Mouse (Mus musculus) telencephalon, adult 2 months (tissue): ENCODE data around the gene Cd244a.

ENCODE experiments used
- DNase-seq: peaks from one replicate; pipeline ENCODE4 v3.0.0-alpha.2; 2011; ENCODE audit warnings: low read depth, low spot score

The Cd244a gene

DNA sequence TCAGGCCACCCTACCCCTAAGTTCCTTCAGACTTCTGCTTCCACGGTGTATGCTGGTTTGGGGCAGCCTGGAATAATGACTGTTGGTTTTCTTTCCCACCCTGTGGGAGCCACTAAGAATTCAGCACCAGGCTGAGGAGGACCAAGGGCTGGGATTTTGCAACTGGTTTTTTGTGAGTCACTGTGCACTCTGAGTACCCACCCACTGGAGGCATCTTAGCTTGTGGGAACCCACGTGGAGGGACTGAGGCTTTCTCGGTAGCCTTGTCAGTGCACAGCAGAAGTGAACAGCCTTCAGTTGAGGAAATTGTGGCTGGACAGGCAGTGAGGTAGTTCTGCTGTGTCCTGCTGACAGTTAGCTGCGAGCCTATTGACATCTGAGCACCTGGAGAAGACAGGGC, at the start of gene Cd244a:
Gene Cd244a (plus strand): TSS at position 296 of the 400 bp plus-strand sequence.
- DNase-seq, result no peak

DNA sequence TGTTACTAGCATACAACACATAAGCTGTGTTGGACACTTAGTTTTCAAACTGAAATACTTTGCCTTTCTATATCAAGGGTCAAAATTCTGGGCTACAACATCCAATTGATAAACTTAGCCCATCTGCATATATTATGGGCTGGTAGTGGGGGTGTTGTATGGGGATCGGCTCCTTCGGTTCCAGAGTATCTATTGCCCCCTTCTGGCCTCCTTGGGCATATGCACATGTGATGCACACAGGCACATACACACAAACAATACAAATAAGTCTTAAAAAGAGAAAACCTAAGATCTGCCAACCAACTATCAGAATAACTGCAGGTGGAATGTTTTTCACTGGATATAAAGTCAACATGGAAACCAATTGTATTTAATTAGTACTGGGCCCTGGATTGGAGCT, 45.8 kb upstream of the Cd244a start:
- DNase-seq, result no peak

DNA sequence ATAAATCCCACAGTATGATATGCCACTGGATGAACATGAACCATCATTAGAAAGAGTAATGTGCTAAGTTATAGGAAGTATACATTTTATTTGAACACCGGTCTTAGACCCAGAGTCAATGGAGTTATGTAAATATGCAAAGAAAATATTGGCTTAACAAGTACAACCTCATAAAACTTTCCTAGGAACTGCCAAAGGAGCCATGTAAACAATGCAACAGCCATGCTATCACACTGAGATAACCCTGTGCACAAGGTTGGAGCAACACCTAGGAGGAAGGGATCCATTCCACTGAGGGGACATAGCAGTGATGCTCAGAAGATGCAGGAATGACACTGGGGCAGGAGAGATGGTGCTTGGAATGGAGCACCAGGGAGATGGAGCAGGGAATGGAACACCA, 45.2 kb upstream of the Cd244a start:
- no peak for DNase-seq

DNA sequence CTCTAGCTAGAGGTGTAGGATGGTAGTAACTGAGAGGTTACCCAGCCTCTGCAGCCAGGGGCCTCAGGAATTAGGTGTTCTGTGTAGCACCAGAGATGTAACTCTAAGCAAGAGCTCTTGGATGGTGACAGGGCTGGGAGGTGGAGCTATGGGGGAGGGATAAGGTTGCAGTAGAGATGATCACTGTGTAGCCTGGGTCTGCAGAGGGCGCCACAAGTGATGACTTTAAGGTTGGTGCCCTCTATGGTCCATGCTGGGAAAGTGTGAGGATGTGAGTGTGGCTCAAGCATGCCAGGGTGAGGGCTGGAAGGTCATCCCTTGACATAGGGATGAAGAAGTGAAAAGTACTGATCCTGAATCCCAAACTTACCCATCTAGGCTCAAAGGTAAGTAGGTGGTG, 44.0 kb upstream of the Cd244a start:
- DNase-seq, result no peak

DNA sequence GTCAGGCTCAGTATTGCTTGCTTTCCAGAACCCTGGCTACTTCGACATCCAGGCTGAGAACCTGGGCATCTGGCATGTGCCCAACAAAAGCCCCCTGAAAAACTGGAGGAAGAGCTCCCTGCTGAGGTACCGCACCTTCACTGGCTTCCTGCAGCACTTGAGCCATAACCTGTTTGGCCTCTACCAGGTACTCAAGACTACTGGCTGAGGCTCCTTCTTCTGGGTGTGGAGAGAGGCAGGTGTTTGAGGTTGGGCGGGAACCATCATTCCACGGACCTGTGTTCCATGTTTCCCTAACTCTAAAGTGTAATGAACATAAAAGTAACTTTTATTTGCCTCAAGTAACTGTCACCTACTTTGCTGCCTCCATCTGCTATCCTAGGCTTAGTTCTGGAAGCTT, 43.4 kb upstream of the Cd244a start:
- no peak for DNase-seq

DNA sequence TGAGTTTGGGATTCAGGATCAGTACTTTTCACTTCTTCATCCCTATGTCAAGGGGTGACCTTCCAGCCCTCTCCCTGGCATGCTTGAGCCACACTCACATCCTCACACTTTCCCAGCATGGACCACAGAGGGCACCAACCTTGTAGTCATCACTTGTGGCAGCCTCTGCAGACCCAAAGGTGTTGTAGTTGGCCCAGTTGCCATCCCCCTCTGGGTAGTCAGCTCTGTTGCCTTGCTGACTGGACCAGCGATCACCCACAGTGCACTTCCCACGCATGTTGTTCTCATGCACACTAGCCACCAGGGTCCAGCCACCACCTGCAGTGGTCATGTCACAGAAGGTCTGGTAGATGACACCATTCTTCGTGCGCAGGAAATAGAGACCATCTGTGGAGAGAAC, 27.6 kb upstream of the Cd244a start:
- no peak for DNase-seq

DNA sequence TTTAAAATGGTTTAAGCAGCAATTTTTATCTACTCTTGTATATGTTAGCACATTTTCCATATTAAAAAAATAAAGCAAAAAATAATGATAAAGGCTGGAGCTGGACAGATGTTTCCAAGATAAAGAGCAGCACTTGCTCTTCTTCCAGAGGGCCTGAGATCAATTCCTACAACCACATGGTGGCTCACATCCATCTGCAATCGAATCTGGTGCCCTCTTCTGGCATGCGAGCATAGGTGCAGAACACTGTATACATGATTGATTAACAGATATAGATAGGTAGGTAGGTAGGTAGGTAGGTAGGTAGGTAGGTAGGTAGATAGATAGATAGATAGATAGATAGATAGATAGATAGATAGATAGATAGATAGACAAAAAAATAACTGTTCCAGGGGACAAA, 26.2 kb upstream of the Cd244a start:
- no peak for DNase-seq

DNA sequence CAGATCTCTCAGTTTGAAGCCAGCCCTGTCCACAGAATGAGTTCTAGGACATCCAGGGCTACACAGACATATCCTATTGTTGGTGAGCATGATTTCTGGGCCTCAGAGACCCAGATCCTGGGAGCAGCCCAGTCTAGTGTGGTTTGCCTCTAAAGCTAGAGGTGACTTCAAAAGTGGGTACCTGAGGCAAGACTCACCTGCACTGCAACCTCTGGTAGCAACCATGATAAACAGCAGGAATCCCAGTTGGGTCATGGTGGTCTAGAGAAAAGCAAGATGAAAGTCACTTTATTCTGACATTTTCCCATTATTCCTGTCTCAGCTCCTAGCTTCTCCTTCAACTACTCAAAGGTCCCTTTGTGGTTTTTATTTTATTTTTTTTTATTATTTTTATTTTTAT, 24.4 kb upstream of the Cd244a start:
- DNase-seq, result no peak

DNA sequence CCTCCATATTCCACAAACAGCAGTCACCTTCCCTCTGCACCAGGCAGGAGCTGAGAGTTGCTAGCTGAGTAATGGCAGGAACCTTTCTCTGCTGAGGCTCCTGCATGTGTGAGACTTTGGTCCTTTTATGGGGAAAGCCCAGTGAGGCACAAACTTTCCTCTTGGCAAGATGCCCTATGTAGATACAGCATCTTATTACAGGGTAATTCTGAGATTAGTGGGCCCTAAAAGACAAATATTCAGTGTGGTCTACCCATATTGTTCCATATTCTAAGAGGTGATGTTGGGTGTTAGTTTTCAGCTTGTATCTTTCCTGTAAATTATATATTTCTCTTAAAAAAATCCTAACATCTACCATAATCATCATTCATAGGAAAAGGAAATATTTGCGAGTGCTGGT, 23.8 kb upstream of the Cd244a start, which contains the start of gene Itln1:
Gene Itln1 (minus strand): TSS at position 101 of the 400 bp plus-strand sequence.
- DNase-seq, result no peak

DNA sequence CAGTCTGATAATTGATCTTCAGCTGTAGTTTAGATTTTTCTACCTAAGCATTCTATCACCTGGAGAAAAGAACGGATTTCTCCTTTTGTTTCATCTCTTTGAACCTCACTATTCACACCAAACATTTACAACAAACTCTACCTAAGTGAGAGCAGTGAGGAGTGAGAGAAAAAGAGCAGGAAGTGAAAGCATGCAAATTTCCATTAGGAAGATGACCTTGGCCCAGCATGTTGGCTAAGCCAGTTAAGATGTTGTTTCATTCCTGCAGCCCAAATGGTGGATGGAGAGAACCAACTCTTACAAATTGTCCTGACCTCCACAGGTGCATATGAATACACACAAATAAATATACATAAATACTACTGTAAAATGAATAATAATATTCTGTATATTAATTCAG, 18.3 kb upstream of the Cd244a start:
- DNase-seq, result no peak

DNA sequence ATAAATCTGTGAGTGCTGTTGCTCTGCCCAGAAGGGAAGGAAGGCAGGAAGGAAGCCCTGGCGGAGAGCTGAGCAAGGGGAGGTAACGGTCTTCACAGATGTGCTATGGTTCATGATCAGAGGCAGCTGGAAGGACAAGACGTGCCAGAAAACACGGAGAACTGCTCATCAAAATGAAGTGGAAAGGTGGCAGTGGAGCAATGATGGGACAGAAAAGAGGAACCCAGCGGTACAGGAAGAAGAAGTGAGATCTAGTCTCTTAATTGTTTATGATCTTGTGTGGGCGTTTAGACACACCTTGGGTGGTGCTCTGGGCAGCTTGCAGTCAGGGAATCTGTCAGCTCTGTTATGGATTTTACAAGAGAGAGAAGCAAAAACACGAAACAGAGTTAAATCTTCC, 7.7 kb upstream of the Cd244a start:
- no peak for DNase-seq

DNA sequence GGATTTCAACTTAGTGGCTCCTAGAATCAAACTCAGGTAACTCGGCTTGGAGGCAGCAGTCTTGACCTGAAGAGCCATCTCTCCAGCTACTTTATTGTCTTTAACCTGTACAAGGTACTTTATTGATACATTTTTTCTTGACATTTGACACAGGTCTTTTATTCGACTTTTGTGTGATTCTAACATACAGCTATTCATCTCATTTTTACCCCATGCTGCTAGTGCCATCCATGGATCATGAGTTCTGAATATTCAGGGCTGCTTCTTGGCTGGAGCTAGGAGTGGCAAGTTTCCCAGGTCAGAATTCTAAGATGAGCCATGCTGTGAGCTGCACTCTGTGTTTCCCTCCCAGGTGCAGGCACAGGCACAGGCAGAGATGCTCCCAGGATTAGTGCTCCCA, 6.8 kb upstream of the Cd244a start:
- DNase-seq, result no peak

DNA sequence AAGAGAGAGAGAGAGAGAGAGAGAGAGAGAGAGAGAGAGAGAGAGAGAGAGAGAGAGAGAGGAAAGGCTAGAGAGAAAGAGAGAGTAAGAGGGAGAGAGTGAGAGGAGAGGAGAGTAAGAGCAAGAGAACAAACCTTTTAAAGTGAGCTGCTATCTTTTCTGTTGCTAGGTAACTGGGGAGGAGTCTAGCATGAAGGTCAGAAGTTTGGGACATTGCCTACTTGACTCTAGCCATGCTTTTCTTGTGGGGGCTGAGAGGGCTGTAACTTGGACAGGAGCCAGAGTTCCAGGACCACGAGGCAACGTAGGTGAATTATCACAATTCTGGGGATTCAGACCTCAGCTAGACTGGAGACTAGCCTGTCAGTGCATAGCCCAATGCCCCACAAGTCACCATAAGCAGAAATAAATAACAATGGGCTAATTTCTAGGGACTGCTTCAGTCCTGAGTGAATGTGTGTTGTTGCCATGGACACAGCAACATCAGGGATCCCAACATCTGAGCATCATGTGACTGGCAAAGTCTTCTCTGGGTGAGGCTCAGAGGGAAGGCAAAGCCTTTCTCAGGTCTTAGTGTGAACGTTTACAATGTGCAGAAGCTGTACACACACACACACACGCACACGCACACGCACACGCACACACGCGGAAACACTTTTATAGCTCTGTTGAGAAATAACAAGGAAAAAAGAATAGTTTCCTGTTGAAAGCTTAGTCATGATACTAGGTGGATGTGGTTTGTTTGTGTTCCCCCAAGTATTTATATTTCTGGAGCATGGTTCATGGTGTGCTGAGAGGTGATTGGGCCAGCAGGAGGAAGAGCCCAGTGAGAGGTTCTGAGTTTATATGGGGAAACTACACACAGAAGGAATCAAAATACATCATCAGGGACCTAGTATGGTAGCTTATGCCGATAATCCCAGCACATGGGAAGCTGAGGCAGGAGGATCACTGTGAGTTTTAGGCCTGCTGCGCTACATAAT, 5.3 kb upstream of the Cd244a start:
- no peak for DNase-seq

DNA sequence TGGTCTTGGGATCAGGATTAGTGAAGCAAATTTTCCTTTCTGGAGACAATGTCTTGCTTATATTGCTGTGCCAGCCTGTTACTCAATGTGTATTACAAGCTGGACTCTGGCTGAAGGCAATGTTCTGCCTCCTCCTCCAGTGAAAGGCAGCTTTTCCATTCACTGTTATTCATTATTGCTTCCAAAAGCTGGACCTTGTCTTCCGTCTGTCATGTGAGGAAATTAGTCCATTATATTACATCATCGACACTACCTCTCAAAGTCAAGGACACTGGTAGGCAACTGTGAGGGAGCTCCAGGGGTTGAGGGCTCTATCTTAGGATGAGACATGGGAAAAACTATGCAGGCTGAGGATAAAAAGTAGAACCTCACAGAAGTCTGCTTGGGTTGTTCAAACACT, 2.6 kb upstream of the Cd244a start:
- no peak for DNase-seq

DNA sequence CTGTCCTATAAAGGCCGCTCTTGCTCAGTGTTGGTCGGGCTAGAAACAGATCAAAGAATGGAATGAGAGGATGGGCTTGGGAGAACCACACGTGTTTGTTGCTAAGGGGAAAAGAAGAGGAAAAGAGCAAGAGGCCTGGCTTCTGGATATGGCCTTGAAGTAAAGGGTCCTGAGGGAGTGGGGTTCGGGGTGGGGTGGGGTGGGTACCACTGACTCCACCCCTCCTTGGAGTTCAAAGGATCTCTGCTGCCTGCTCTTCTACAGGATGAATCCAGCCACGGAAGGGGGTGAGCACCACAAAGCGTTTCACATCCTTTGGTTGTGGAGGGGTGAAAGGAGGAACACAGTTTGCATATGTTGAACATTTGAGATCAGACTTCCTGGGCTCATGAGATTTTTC, 586 bp upstream of the Cd244a start:
- DNase-seq, result no peak

DNA sequence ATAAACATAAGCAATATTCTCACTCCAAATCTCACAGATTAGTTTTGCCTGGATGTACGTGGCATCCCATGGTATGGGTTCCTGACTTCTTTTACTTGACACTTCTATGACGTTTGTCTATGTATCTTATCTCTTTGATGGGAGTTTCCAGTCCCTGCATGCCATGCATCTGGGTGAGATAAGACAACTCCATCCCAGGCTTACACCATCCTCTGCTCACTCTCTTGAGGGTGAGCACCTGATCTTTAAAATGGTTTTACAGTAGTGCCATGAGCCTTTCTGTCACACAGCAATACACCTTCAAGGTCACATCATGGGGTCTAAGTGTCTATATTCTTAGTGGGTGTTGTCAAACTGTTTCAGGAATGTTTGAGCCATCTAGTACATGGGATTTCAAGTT, 1.3 kb downstream of the Cd244a start:
- DNase-seq, result no peak

DNA sequence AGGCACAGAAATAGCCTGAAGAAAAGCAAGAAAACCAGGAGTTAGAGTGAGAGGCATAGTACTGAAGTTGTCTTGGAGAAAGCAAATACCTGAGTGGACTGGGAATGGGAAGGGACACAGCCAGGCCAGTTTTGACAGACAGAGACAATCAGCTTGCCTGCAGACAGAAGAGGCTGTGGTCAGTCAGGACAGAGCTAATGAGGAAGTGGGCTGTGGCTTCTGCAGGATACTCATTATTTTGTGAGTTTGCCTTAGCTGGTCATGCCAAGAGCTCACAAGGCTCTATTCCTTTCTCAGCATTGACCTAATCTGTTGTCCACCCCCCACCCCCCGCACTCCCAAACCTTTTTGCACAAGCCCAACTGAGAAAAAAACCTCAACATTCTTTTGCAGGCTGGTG, 2.2 kb downstream of the Cd244a start:
- DNase-seq, result no peak

DNA sequence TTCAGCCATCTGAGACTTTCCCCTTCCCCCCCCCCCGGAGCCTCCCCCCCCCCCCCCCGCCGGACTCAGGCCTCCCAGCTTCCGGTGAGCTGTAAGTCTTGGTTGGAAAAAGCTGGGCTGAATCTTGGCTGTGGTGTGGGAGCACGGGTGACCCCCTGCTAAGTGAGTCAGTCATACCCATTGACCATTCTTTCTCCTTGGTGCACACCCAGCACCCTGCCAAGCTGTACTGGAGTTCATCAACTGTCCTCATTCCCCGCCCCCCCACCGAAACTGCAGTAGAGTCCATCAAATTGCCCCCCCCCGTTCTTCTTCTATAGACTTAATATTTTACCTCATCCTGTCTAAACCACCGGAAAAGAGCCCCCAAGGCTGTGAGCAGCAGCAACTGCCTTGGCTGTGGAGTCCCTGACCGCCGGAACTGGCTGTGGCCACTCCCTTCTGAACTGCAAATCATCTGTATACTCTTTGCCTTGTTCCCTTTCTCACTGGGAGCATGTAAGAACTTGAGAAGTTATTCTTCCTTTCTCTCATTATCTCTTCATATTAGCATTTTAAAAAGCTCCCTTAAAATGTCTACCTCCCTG, 2.7 kb downstream of the Cd244a start:
- DNase-seq, result no peak

DNA sequence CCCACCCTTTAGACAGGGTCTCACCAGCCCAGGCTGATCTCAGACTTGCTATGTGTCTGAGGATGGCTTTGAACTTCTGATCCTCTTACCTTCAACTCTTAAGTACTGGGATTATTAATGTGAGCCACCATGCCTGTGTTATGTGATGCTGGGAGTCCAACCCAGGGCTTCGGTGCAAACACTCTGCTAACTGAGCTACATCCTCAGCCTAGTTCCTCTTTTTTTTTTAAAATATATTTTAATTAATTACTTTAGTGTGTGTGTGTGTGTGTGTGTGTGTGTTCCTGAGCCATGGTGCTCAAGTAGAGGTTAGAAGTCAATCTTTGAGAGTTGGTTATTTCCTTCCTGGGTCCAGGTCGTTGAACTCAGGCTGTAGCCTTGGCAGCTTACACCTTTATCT, 4.0 kb downstream of the Cd244a start:
- DNase-seq, result no peak

DNA sequence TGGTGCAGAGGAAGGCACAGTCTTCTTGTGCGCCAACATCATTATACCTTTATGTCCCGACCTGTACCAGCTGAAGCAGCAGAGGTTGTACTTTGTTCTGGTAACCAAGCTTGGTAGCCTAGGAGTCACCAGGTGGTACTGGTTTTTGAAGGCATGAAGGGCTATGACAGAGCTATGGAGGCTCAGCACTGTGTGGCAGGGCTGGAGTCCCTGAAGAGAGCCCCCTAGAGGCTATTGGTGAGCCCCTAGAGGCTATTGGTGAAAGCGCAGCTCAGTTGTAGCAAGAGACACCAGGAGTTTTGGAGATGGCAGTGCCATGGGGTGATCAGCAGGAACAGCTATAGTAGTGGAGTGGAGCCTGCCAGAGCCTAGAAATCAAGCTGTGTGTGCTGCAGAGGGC, 5.3 kb downstream of the Cd244a start:
- DNase-seq, result no peak

DNA sequence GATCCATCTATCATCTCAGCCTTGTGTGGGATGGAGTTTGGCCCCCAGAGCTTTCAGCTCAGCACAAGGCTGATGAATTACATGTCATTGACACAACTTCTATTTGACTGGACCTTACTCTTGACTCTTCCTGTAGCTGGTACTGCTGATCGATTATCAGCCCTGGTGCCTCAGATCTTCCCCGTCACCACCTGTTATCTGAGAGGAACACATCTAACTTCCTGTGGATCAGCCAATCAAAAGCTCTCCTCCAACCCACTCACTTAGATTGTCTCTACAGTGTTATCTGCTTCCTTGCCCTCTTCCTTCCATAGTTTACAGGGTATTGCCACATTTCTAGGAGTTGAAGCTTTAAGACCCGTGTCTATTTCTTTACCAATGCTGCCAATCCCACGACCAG, 6.9 kb downstream of the Cd244a start:
- no peak for DNase-seq

DNA sequence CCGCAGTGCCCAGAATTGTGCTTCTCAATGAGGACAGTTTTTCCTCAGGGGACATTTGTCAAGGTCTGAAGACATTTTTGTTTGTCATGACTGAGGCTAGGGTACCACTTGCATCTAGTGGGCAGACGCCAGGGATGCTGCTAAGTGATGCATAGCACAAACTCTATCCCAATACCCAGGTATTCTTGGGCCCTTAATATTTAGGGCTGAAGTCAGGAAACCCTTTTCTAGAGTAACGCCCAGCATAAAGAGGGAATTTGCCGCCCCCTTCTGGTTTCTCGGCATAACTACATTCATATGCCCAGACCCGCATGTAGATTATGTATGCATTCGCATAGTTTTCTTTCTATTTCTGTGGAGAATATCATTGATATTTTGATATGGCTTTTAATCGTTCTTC, 7.8 kb downstream of the Cd244a start:
- no peak for DNase-seq

DNA sequence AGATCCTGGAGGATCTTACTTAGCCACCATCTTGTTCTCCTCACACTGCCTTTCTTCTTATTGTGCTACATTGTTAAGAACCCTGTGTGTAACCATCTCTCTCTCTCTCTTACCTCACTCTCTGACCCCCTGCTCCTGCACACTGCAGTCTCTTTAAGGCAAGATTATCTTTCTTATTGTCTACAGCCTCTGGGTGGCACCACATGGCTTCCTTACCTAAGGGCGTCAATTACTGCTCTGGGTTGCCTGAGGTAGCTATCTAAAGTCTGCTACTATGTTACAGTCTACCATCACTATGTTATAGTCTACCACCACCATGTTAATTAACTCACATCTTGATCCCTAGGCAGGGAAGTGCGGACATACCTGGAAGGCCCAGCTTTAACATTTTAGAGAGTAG, 9.4 kb downstream of the Cd244a start:
- DNase-seq, result no peak
